Mouse (Mus musculus) Patski (cell line): ENCODE results near the gene Rab9. TPM values are rescaled to one million over a fixed set of nuclear protein-coding genes. Genes with fewer than 3 reads are reported as not detected.
A peak's percentile ranks its signal among the peaks of the same experiment; 100 is the strongest.

ENCODE experiments used
- ATAC-seq: fragments of 100-300 bp; one replicate; pipeline ENCODE4 v1.8.0; 2021
- CTCF ChIA-PET: fragments of 350-600 bp; sonication (Branson Sonifier 250); formaldehyde crosslinking; loops from one replicate; lab custom pipeline; 2022; ENCODE audit warnings: inconsistent platforms; lab: Charles Lee
- POLR2A ChIA-PET: fragments of 350-600 bp; sonication (Branson Sonifier 250); formaldehyde crosslinking; loops from one replicate; lab custom pipeline; 2022; ENCODE audit warnings: antibody characterized with exemption, inconsistent platforms; lab: Charles Lee
- DNase-seq: peaks from one replicate; pipeline ENCODE4 v3.0.0-alpha.2; 2011; ENCODE audit warnings: low read depth, low spot score
- H3K27me3 ChIP-seq: fragments of 371-371 bp; one replicate; pipeline ENCODE4 v1.5.1; 2021
- CTCF ChIP-seq: fragments of 100-300 bp; IDR thresholded peaks from one replicate; pipeline ENCODE4 v1.5.1; 2021
- in situ Hi-C: fragments of 300-500 bp; cut with MboI; formaldehyde crosslinking; loops from 3 replicates; pipeline ENCODE4 v1.11.1; 2018; ENCODE audit warnings: low pct_unique_long_range_greater_than_20kb, mixed read lengths
- polyA plus RNA-seq: library from polyadenylated mRNA; unstranded; gene quantifications from one replicate; pipeline ENCODE4 v1.2.3, GENCODE M21; 2021

The Rab9 gene
- polyA plus RNA-seq, 1 experiment from 2014 or later: 36.6 TPM

DNA sequence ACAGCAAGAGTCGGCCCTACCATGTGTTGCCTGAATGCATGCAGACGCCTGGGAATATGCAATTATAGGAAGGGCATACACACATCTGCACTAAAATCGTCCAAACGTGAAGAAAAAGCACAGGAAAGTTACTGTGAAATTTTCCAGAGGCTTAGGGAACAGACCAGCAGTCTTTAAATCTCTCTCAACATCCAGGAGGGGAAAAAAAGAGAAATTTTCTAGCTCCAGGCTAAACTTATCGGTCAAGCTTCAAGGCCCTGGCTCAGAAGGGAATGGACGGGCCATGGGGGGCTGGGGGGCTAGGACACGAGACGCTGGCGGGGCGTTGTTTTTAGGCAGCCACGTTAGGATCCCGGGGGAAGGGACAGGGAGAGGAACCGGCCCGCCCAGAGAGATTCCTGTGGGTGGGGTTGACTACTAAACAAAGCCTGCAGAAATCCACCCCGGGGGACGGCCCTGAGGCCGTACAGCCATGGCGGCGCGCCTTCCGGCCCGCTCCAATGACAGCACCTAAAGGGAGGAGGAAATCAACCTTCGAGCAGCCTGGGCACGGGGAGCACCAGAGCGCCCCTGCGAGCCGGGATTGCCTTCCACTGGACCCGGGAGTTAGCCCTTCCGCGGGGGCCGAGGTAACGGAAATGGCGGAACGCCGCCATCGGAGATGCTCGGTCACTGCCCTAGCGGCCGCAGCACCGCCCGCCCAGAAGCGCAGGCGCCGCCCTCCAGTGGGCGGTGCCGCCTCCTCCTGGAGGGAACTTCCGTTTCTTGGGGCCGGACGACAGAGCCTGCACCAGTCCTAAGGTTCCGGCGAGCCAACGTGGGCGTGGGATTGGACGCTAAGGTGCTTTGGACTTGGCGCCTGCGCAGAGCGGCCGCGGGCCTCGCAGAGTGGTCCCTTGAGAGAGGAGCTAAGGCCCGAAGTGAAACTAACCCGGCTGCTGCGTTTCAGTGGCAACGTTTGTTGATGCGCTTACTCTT, 30.4 kb upstream of the Rab9 start:
- TF ChIP-seq CTCF: no peak
- H3K27me3 ChIP-seq: no peaks in the 10 kb centered on the region
- DNase-seq (peak; percentile 80), ATAC-seq (peak; percentile 92)
- in situ Hi-C loops: loop anchor here (5.0 kb wide), 1 partner anchor 52 kb away; no protein-coding TSS in a partner anchor
- CTCF ChIA-PET: no interaction called here
- POLR2A ChIA-PET: interaction anchor here (0.6 kb wide), 1 partner anchor 15 kb away, joined by 5 read pairs; no protein-coding TSS in a partner anchor

DNA sequence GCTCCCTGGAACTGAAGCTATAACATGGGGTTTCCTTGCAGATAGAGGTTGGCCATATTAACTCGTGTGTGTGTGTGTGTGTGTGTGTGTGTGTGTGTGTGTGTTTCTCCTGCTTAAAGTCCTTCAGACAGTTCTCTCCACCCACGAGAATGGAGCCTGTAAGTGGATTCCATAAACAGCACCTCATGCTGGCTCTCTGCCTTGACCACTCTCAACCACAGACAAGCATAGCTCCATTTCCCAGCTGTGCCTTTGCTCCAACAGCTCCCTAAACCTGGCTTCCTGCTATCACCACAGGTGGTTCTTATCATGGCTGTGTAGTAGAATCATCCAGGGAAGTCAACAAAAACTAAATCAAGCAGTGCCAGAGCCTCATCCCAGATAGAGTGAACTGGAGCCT, 24.8 kb upstream of the Rab9 start:
- in situ Hi-C loops: no loop called here
- DNase-seq (no peak), ATAC-seq (no peak)
- no peak for TF ChIP-seq CTCF
- no peaks in the 10 kb centered on the region for H3K27me3 ChIP-seq
- CTCF ChIA-PET: no interaction called here
- POLR2A ChIA-PET: no interaction called here

DNA sequence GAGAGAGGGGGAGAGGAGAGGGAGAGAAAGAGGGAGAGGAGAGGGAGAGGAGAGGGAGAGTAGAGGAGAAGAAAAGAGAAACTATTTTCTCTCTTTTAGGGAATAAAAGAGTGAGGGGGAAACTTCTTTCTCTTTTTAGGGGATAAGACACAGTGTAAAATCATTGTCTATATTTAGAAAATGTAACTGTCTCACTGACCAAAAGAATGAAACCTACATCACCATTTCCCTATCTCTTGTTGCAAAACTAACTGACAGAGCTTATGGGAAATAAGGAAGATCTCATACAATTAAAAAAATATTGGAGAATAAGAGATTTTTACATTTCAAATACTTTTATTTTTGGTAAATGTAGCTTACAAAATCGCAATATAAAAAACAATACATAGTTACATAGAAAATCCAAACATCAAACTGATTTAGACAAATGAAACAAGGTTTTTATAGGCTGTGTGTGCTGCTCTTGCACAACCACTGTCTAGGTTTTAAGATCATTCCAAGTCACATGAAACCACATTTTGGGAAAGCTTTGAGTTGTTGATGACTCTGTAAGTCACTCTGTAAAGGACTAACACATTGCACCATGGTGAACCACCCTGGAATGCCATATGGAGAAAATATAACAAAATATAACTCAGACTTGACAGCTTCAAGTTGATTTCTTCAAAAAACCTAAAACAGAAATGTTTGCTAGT, 20.0 kb upstream of the Rab9 start:
- DNase-seq (no peak), ATAC-seq (no peak)
- ChIA-PET POLR2A (interaction anchor here (0.5 kb wide), 1 partner anchor 229 kb away, joined by 6 read pairs; no protein-coding TSS in a partner anchor), CTCF (no interaction called here)
- TF ChIP-seq CTCF: no peak
- in situ Hi-C loops: no loop called here
- no peaks in the 10 kb centered on the region for H3K27me3 ChIP-seq

- in situ Hi-C loops: no loop called here
- POLR2A ChIA-PET: no interaction called here
- H3K27me3 ChIP-seq: no peaks in the 10 kb centered on the region
- no peak for TF ChIP-seq CTCF
- DNase-seq: no peak
- CTCF ChIA-PET: no interaction called here
- ATAC-seq: no peak
These were observed 18.1 kb upstream of the Rab9 start for GRCm38 (mm10) chrX:166497771-166498170.

DNA sequence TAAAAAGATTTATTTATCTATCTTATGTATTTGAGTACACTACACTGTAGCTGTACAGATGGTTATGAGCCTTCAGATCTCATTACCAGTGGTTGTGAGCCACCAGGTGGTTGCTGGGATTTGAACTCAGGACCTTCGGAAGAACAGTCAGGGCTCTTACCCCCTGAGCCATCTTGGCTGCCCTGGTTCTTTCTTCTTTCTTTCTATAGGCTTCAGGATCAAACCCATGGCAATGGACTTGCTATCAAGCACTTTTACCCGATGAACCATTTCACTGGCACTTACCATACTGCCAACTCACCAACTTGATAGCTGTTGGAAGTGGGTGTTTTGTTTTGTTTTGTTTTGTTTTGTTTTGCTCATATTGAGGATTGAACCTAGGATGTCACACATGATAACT, 15.4 kb upstream of the Rab9 start:
- ATAC-seq: no peak
- POLR2A ChIA-PET: interaction anchor here (1.0 kb wide), 1 partner anchor 16 kb away, joined by 5 read pairs; no protein-coding TSS in a partner anchor
- in situ Hi-C loops: no loop called here
- no peak for TF ChIP-seq CTCF
- H3K27me3 ChIP-seq: no peaks in the 10 kb centered on the region
- CTCF ChIA-PET: no interaction called here
- no peak for DNase-seq

DNA sequence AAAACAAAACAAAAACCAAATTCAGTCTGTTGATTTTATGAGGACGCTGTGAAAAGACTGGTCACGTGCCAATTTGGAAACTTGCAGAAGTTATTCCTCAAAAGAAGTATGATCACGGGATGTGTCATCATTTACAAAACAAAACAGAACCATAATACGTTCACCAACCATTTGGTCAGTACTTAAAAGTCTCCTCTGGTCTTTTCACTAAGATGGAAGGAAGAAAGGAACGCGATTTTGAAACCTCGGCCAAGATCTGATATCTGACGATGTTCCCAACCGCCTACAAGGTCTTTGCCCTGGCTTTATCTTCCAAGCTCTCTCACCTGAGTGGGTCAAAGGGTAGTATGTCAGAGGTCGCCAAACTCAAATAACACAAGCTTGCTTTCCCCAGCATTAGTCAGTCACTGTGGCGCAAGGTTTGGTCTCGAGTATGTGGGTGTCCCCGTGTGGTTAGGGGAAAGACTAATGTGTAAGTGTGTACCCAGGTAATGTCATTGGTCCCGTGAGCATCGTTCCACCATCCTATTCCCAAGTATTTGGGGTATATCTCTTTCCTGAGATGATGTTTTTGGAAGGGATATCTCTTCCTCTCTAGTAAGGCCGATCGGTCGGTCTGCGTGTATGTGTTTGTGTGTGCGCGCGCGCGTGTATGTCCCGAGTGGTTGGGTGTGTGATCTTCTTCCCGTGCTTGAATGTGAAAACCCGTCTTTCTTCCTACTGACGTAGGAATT, 869 bp downstream of the Rab9 start:
- ChIA-PET POLR2A (interaction anchor here (1.0 kb wide), 1 partner anchor 39 kb away, joined by 4 read pairs; no protein-coding TSS in a partner anchor), CTCF (no interaction called here)
- peaks cover 3% of the 10 kb centered on the region for H3K27me3 ChIP-seq
- in situ Hi-C loops: no loop called here
- TF ChIP-seq CTCF: no peak
- DNase-seq: no peak
- peak; percentile 13 for ATAC-seq

DNA sequence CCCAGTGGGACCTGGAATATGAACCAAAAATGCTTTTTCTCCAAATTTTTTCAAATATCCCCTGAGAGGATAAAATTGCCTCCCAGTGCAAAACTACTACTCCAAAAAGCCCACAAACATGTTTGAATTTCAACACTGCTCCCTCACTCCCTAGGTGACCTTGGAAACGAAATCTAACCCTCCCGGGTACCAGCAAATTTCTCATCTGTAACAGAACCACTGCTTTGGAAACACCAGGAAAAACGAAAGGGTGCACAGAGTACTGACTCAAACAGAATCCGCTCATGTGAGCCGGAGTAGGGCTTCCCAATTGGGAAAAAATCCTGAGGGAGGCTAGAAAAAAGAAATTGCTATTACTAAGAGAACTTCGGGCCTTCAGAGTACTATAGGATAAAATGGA, 2.3 kb downstream of the Rab9 start:
- ChIA-PET CTCF (no interaction called here), POLR2A (no interaction called here)
- no peak for DNase-seq
- TF ChIP-seq CTCF: no peak
- peaks cover 6% of the 10 kb centered on the region for H3K27me3 ChIP-seq
- in situ Hi-C loops: no loop called here
- ATAC-seq: no peak

- DNase-seq (no peak), ATAC-seq (no peak)
- TF ChIP-seq CTCF: no peak
- H3K27me3 ChIP-seq: peaks cover 6% of the 10 kb centered on the region
- in situ Hi-C loops: loop anchor here (5.0 kb wide), 1 partner anchor 85 kb away; no protein-coding TSS in a partner anchor
- POLR2A ChIA-PET: no interaction called here
- CTCF ChIA-PET: no interaction called here
These were observed 7.1 kb downstream of the Rab9 start for GRCm38 (mm10) chrX:166472612-166473011.

DNA sequence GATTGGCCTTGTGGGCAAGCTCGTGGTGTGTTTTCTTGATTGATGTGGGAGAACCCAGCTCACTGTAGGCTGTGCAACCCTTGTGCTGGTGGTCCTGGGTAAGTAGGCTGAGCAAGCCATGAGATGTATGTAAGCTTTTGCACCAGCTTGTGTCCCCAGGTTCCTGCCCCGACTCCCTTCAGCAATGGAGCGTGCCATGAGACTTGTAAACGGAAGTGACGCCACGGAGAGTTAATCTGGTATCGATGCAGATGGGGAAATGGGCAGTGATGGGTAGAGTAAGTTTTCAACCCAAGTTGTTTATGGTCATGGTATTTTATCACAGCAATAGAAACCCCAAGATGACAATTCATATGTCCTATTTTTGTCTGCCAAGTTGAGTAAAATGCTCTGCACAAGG, 11.3 kb downstream of the Rab9 start:
- CTCF ChIA-PET: no interaction called here
- in situ Hi-C loops: no loop called here
- no peak for ATAC-seq
- POLR2A ChIA-PET: no interaction called here
- H3K27me3 ChIP-seq: peaks cover 3% of the 10 kb centered on the region
- no peak for DNase-seq
- TF ChIP-seq CTCF: no peak

GRCm38 (mm10) chrX:166455525-166455924, 24.1 kb downstream of the Rab9 start:
- H3K27me3 ChIP-seq: peaks cover 7% of the 10 kb centered on the region
- CTCF ChIA-PET: interaction anchor here (1.3 kb wide), 1 partner anchor 39 kb away, joined by 3 read pairs; no protein-coding TSS in a partner anchor
- in situ Hi-C loops: no loop called here
- TF ChIP-seq CTCF: no peak
- POLR2A ChIA-PET: no interaction called here
- no peak for DNase-seq
- no peak for ATAC-seq
